Mouse (Mus musculus) heart, embryonic 16.5 days (tissue): ENCODE measurements around the gene Fam98a. TPM values are rescaled to one million over a fixed set of nuclear protein-coding genes. Genes with fewer than 3 reads are reported as not detected.

Experiments used
- ATAC-seq: fragments of 200-750 bp; cut with Nextera tagmentation; replicated peaks from 2 replicates; pipeline ENCODE4 v1.8.0; 2017; ENCODE audit warnings: moderate number of reproducible peaks; ENCODE audit not compliant: insufficient read depth, low FRiP score; ENCODE audit errors: extremely low read depth
- H3K27ac ChIP-seq: fragments of 300-500 bp; sonication (generic); 2 replicates; pipeline ENCODE4 v1.5.1; 2014; ENCODE audit warnings: mild to moderate bottlenecking, low read length, control low read depth, moderate library complexity
- H3K27me3 ChIP-seq: fragments of 300-500 bp; sonication (generic); 2 replicates; pipeline ENCODE4 v1.6.1; 2014; ENCODE audit warnings: low read length, mixed read lengths; ENCODE audit not compliant: control insufficient read depth, insufficient read depth
- H3K36me3 ChIP-seq: fragments of 300-500 bp; sonication (generic); 2 replicates; pipeline ENCODE4 v1.6.1; 2014; ENCODE audit not compliant: control insufficient read depth, insufficient read depth
- H3K4me1 ChIP-seq: fragments of 300-500 bp; sonication (generic); 2 replicates; pipeline ENCODE4 v1.6.1; 2014; ENCODE audit warnings: low read length, mixed read lengths; ENCODE audit not compliant: control insufficient read depth, insufficient read depth
- H3K4me2 ChIP-seq: fragments of 300-500 bp; sonication (generic); 2 replicates; pipeline ENCODE4 v1.6.1; 2014; ENCODE audit warnings: low read depth, mild to moderate bottlenecking, control low read depth, low read length
- H3K4me3 ChIP-seq: fragments of 300-500 bp; sonication (generic); 2 replicates; pipeline ENCODE4 v1.5.1; 2014; ENCODE audit warnings: mild to moderate bottlenecking, control low read depth, low read length
- H3K9ac ChIP-seq: fragments of 300-500 bp; sonication (generic); 2 replicates; pipeline ENCODE4 v1.6.1; 2014; ENCODE audit warnings: low read length, control low read depth
- H3K9me3 ChIP-seq: fragments of 300-500 bp; sonication (generic); replicated peaks from 2 replicates; pipeline ENCODE4 v1.6.1; 2016; ENCODE audit warnings: low read length; ENCODE audit not compliant: control insufficient read depth
- WGBS: fragments of 180-500 bp; shearing (Covaris S2); extraction: QIAGEN DNeasy Blood & Tissue Kit; methylation state at CpG from one replicate; pipeline ENCODE4 v1.1.7; 2014; 5-methylcytosine and 5-hydroxymethylcytosine counted together
- polyA plus RNA-seq: library from polyadenylated mRNA; unstranded; fragments of >200 nt; fragmentation: Nextera tagmentation; extraction: Ambion mirVana; gene quantifications from 2 replicates; pipeline ENCODE4 v1.2.1, GENCODE M21; 2015

Gene Fam98a
- polyA plus RNA-seq, 1 experiment from 2014 or later = 28.4 TPM

DNA sequence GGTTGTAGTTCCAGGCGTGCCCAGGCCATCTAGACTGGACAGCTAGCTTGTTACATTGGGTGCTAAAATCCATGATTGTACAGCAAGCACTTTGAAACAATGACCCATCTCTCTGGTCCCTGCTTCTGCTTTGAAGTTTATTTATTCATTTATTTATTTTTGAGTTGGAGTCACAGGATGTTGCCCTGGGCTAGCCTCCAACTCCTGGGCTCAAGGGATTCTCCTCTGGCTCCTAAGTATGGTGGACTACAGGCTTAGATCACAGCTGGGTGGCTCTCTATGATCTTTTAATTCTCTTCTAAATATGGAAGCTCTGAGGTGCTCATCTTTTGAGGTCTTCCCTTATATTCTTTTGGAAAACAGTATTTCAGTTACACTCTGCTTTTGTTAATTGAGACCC lies 25.3 kb downstream of the Fam98a start:
- 78% methylated on average over 1 of the region's 1 CpGs for WGBS
- Histone ChIP-seq H3K4me3 (no peak overlapping the region), H3K27me3 (no peaks in the 10 kb centered on the region), H3K4me1 (peaks cover 2% of the 10 kb centered on the region; the same call in 1 of the 2 replicates), H3K27ac (no peak overlapping the region), H3K9ac (no peak overlapping the region), H3K4me2 (no peak overlapping the region), H3K9me3 (no peaks in the 10 kb centered on the region), H3K36me3 (peaks cover 4% of the 10 kb centered on the region; the same call in 1 of the 2 replicates)
- no peak for ATAC-seq

DNA sequence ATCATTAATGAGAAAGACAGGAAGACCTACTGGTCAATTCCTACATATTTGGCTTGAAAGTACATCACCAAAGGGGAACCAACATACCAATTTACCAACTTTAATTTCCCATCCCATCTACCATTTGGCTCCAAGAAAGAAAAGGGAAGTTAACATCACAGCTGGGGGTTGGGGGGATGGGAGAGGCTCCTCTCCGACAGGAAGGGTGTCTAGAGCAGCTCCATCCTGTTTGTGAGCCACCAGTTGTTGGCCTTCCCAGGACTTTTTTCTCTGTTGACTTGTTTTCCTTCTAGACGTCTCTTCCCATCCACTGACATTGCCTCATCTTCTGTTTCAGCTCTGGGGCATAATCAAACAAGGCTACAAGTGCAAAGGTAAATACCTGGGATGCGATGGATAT lies 27.9 kb downstream of the Fam98a start:
- H3K9ac ChIP-seq = no peak overlapping the region
- 67% methylated on average over 3 of the region's 3 CpGs for WGBS
- no peak overlapping the region for H3K4me3 ChIP-seq
- peaks cover 2% of the 10 kb centered on the region; the same call in 1 of the 2 replicates for H3K4me1 ChIP-seq
- H3K4me2 ChIP-seq = no peak overlapping the region
- H3K27ac ChIP-seq = no peak overlapping the region
- H3K27me3 ChIP-seq = no peaks in the 10 kb centered on the region
- no peak for ATAC-seq
- H3K9me3 ChIP-seq = no peaks in the 10 kb centered on the region
- peaks cover 2% of the 10 kb centered on the region; the same call in 1 of the 2 replicates for H3K36me3 ChIP-seq

DNA sequence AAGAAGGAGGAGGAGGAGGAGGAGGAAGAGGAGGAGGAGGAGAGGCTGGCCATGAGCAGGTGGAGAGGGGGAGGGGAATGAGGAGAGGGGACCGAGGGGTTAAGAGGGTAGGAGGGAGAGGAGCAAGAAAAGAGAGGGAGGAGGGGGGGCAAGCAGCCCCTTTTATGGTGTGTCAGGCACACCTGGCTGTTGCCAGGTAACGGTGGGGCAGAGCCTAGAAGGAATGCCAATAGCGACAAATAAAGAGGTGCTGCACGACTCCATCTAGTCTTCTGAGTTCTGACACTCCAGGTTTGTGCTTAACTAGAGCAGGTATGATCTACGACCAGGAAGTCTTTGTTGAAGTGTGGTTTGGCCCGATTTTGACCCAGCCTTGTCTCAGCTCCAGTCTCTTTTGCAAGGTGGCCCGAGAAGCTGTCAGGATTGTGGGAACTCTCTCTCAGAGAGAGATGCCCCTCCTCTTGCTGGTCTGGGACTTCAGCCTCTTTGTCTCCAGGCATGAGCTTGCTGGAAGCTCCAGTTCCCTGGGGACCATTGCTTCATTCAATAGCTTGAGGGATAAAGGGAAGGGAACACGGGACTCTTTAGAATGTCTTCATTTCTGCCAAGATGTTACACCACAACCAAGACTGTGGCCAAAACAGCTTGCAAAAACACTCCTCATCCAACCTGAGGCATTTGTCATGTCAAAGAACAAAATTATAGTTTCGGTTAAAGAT lies 29.2 kb downstream of the Fam98a start:
- ATAC-seq = no peak
- no peak overlapping the region for H3K4me3 ChIP-seq
- no peak overlapping the region for H3K27ac ChIP-seq
- H3K9me3 ChIP-seq = no peaks in the 10 kb centered on the region
- H3K36me3 ChIP-seq = no peaks in the 10 kb centered on the region; the same call in 1 of the 2 replicates
- 36% methylated on average over 9 of the region's 9 CpGs for WGBS
- H3K4me2 ChIP-seq = no peak overlapping the region
- no peaks in the 10 kb centered on the region; the same call in none of the 2 replicates for H3K4me1 ChIP-seq
- H3K27me3 ChIP-seq = no peaks in the 10 kb centered on the region
- H3K9ac ChIP-seq = no peak overlapping the region

GRCm38 (mm10) chr17:75521236-75521842 lies 30.4 kb downstream of the Fam98a start:
- Histone ChIP-seq H3K36me3 (no peaks in the 10 kb centered on the region), H3K4me1 (peaks cover 5% of the 10 kb centered on the region), H3K4me2 (no peak overlapping the region), H3K4me3 (no peak overlapping the region), H3K27me3 (no peaks in the 10 kb centered on the region), H3K9me3 (no peaks in the 10 kb centered on the region), H3K9ac (no peak overlapping the region), H3K27ac (no peak overlapping the region)
- 62% methylated on average over 6 of the region's 6 CpGs for WGBS
- no peak for ATAC-seq

DNA sequence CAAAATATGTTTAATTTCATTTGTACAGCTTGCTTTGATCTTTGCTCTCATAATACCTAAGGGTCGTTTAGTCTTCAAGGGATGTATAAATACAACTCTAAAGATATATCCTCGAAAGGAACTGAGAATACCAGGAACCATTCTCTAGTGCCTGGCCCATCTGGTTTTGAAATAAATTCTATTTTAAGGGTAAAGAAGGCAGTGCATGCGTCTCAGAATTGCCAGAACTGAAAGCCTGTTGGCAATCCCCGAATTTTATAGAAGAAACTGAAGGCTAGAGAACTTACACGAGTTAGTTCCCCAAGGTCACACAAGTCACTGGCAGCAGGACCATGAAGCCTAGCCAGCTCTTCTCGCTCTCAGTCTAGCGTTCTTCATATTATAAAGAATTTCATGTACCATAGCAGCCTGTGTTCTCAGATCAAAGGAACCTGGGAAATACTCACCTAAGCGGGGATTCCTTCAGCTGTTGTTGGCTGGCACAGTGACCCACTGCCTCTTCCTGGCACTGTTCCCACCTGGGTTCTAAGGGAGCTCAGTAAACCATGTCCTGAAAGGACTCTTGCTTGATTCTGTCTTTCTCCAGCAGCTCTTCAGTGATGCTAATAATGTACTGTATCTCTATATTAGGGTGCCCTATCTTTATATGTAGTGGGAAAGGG lies 32.4 kb downstream of the Fam98a start:
- 70% methylated on average over 8 of the region's 8 CpGs for WGBS
- ATAC-seq = no peak
- Histone ChIP-seq H3K27me3 (no peaks in the 10 kb centered on the region), H3K4me2 (no peak overlapping the region), H3K36me3 (no peaks in the 10 kb centered on the region), H3K27ac (no peak overlapping the region), H3K4me3 (no peak overlapping the region), H3K9ac (no peak overlapping the region), H3K9me3 (no peaks in the 10 kb centered on the region), H3K4me1 (peaks cover 7% of the 10 kb centered on the region)

DNA sequence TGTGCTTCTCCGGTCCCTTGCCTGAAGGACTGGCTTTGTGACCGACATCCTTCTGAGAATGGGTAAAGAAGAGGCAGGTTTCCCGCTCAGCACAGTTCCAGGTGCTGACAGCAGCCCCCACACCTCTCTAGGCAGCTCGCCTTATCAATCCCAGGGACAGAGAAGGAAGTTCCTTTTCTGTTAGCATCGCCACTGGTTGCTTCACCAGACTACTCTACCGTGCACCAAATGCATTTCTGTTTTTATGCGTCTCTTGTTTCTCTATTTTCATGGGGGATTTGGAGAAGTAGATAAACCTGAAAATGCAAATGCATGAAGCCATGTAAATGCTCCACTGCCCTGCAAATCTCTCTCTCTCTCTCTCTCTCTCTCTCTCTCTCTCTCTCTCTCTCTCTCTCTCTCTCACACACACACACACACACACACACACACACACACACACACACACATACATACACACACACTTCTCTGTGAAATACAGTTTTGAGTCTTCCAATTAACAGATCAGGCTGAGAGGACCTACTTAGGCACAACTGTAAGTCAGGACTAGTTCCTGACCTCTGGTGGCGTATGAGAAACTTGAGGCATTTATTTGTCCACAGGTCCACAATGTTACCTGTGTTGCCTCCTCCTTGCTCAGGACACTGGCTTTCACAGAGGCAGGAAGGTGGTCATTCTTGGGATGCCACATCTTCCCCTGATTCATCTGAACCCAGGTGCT lies 33.4 kb downstream of the Fam98a start:
- no peak for ATAC-seq

GRCm38 (mm10) chr17:75516591-75516990 lies 35.2 kb downstream of the Fam98a start:
- no peak overlapping the region for H3K4me3 ChIP-seq
- H3K4me1 ChIP-seq = peaks cover 7% of the 10 kb centered on the region
- H3K36me3 ChIP-seq = no peaks in the 10 kb centered on the region
- no peak overlapping the region for H3K27ac ChIP-seq
- 0 out of 2 replicates have a peak, but pooled peaks have one; percentile 32 for ATAC-seq
- H3K27me3 ChIP-seq = no peaks in the 10 kb centered on the region
- no peaks in the 10 kb centered on the region for H3K9me3 ChIP-seq
- H3K4me2 ChIP-seq = no peak overlapping the region
- WGBS = 28% methylated on average over 4 of the region's 4 CpGs
- no peak overlapping the region for H3K9ac ChIP-seq

More for the DNA sequence above, 33.4 kb downstream of the Fam98a start:
- Histone ChIP-seq H3K9me3 (no peaks in the 10 kb centered on the region), H3K4me3 (no peak overlapping the region), H3K36me3 (no peaks in the 10 kb centered on the region), H3K27me3 (no peaks in the 10 kb centered on the region), H3K4me2 (peak overlapping the region; percentile 13; the same call in 1 of the 2 replicates), H3K4me1 (peaks cover 7% of the 10 kb centered on the region), H3K9ac (no peak overlapping the region), H3K27ac (no peak overlapping the region)
- 36% methylated on average over 8 of the region's 8 CpGs for WGBS

- ATAC-seq = no peak
- Histone ChIP-seq H3K36me3 (no peaks in the 10 kb centered on the region), H3K27me3 (no peaks in the 10 kb centered on the region), H3K27ac (no peak overlapping the region), H3K9me3 (no peaks in the 10 kb centered on the region), H3K4me2 (no peak overlapping the region), H3K4me3 (no peak overlapping the region), H3K4me1 (no peaks in the 10 kb centered on the region), H3K9ac (no peak overlapping the region)
- 88% methylated on average over 5 of the region's 5 CpGs for WGBS
Measured at GRCm38 (mm10) chr17:75509257-75509656, 42.5 kb downstream of the Fam98a start.
